In the genomic region with DNA sequence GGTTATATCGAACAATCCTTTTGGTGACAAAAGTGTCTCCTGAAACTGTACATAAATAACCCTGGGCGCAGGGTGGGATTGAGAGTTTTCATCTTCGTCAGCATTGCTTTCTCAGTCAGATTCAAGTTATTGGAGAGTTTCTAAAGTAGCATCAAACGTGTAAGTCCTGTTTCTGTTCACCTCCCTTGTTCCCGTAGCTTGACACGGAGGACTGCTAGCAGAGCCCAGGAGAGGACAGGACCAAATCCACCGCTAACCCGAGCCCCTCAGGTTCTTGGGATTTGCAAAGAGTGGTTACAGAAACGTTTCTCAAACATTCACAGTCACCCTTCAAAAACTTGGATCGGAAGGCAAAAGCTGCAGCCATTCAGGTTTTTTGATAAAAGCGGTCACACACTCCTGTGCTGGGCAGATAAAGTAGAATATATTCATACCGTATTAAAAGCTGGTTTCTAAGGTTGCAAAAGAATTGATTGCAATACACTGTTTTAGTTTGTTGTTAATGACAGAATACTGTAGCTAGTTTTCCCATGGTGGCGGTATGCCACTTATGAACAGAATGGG, we compare ENCODE assay signal across 7 mouse cellular contexts. TPM values are rescaled to one million over a fixed set of nuclear protein-coding genes. Genes with fewer than 3 reads are reported as not detected.
A peak's percentile ranks its signal among the peaks of the same experiment; 100 is the strongest.
DNase-seq lines count a peak whose midpoint lies in the region; ATAC-seq and TF ChIP-seq lines count a peak whose summit lies in the region.

No protein-coding gene starts in this region.

- H3K9me3 ChIP-seq in erythroblast, embryonic 14.5 days (ENCODE audit: control insufficient read depth, low read length): no peaks in the 10 kb centered on the region
- H3K9me3 ChIP-seq in stomach, embryonic 15.5 days: no peaks in the 10 kb centered on the region

- no peak for ATAC-seq in stomach, embryonic 15.5 days (ENCODE audit: insufficient read depth, low FRiP score, low read depth)

- no peaks in the 10 kb centered on the region for H3K27me3 ChIP-seq in testis, adult 2 months (ENCODE audit: control insufficient read depth, insufficient read depth, low read length)
- H3K27me3 ChIP-seq in erythroblast, embryonic 14.5 days (ENCODE audit: control insufficient read depth): no peaks in the 10 kb centered on the region
- H3K27me3 ChIP-seq in liver, adult 2 months (ENCODE audit: control insufficient read depth, insufficient read depth, low read length): no peaks in the 10 kb centered on the region
- no peaks in the 10 kb centered on the region for H3K27me3 ChIP-seq in stomach, embryonic 15.5 days (replicated peaks)

- WGBS in liver, adult 2 months: 5% methylated on average over 13 of the region's 13 CpGs
- WGBS in stomach, embryonic 15.5 days: 27% methylated on average over 13 of the region's 13 CpGs

- peak overlapping the region; percentile 60; the same call in 1 of the 2 replicates for H3K27ac ChIP-seq in testis, adult 2 months (ENCODE audit: control insufficient read depth, insufficient read depth, low read depth, low read length)
- H3K27ac ChIP-seq in liver, adult 2 months (replicated peaks; ENCODE audit: insufficient read depth, low read depth, low read length): peak overlapping the region; percentile 85
- H3K27ac ChIP-seq in stomach, embryonic 15.5 days: no peak overlapping the region

- DNase-seq in testis, postnatal 14 days (ENCODE audit: low spot score): no peak
- no peak for DNase-seq in liver, adult 2 months (ENCODE audit: extremely low read depth, low read depth, low spot score)
- DNase-seq in adrenal gland, postnatal 25 days: no peak
- DNase-seq in ovary, postnatal 14 days (ENCODE audit: low spot score): no peak

- no peak for TF ChIP-seq CTCF in testis, adult 2 months (IDR thresholded peaks at IDR 0.05; ENCODE audit: control insufficient read depth, insufficient read depth, insufficient replicate concordance, low read depth, low read length)
- TF ChIP-seq CTCF in liver, adult 2 months (IDR thresholded peaks at IDR 0.05; ENCODE audit: low read depth, low read length): no peak

- TF ChIP-seq POLR2A in testis, adult 2 months (IDR thresholded peaks at IDR 0.05; ENCODE audit: control insufficient read depth, low read depth, low read length): no peak
- no peak for TF ChIP-seq POLR2A in liver, adult 2 months (IDR thresholded peaks at IDR 0.05; ENCODE audit: extremely low read depth, insufficient read depth, low read length)

- no peaks in the 10 kb centered on the region; the same call in 1 of the 2 replicates for H3K4me1 ChIP-seq in testis, adult 2 months (ENCODE audit: control insufficient read depth, insufficient read depth, low read length)
- H3K4me1 ChIP-seq in erythroblast, embryonic 14.5 days (ENCODE audit: control insufficient read depth): peaks cover 59% of the 10 kb centered on the region
- H3K4me1 ChIP-seq in liver, adult 2 months (ENCODE audit: control insufficient read depth, insufficient read depth, low read length): peaks cover 6% of the 10 kb centered on the region; the same call in 1 of the 2 replicates
- H3K4me1 ChIP-seq in stomach, embryonic 15.5 days: no peaks in the 10 kb centered on the region

- H3K9ac ChIP-seq in liver, adult 2 months (ENCODE audit: low read depth, low read length): peak overlapping the region; percentile 90
- H3K9ac ChIP-seq in stomach, embryonic 15.5 days: peak overlapping the region; percentile 95; the same call in 1 of the 2 replicates

- no peaks in the 10 kb centered on the region for H3K36me3 ChIP-seq in testis, adult 2 months (ENCODE audit: control insufficient read depth, insufficient read depth, low read length)
- H3K36me3 ChIP-seq in erythroblast, embryonic 14.5 days (ENCODE audit: control insufficient read depth): peaks cover 82% of the 10 kb centered on the region
- no peaks in the 10 kb centered on the region for H3K36me3 ChIP-seq in liver, adult 2 months (ENCODE audit: control insufficient read depth, insufficient read depth, low read length)
- 0 out of 2 replicates have a peak, but pooled peaks cover 3% of the 10 kb centered on the region for H3K36me3 ChIP-seq in stomach, embryonic 15.5 days

- peak overlapping the region; percentile 65 for H3K4me2 ChIP-seq in stomach, embryonic 15.5 days

- H3K79me2 ChIP-seq in liver, adult 2 months (ENCODE audit: control insufficient read depth, insufficient read depth, low read length): peaks cover 15% of the 10 kb centered on the region; the same call in 1 of the 2 replicates

- peak overlapping the region; percentile 81 for H3K4me3 ChIP-seq in testis, adult 2 months (ENCODE audit: control insufficient read depth, low read depth, low read length)
- peak overlapping the region; percentile 100 for H3K4me3 ChIP-seq in erythroblast, embryonic 14.5 days (replicated peaks)
- H3K4me3 ChIP-seq in liver, adult 2 months (ENCODE audit: insufficient read depth, low read depth, low read length): peak overlapping the region; percentile 87
- H3K4me3 ChIP-seq in stomach, embryonic 15.5 days (replicated peaks): peak overlapping the region; percentile 97

RNA-seq across cellular contexts. Expression of a gene that starts 1.0 kb away (rescaled TPM):
- 18.2 and 22.9 TPM in 2 replicates for polyA plus RNA-seq in testis, adult 2 months (2012; rRNA removed)
- 1.6 and 2.1 TPM in 2 replicates for polyA plus RNA-seq in erythroblast, embryonic 14.5 days (2012)
- 34.8 and 35.0 TPM in 2 replicates for total RNA-seq in liver, adult 2 months (2014; rRNA removed)
- 18.9 and 19.2 TPM in 2 replicates for polyA plus RNA-seq in liver, adult 2 months (2012; rRNA removed)
- polyA plus RNA-seq in stomach, embryonic 15.5 days (2015; fragmentation: Nextera tagmentation; extraction: Ambion mirVana): 88.2 and 91.1 TPM in 2 replicates
- total RNA-seq in adrenal gland, postnatal 25 days (2021): 96.9 and 131 TPM in 2 replicates

RNA-seq across cellular contexts. Expression of a gene that starts 47.4 kb away (rescaled TPM):
- 43.7 and 58.1 TPM in 2 replicates for polyA plus RNA-seq in testis, adult 2 months (2012; rRNA removed)
- polyA plus RNA-seq in erythroblast, embryonic 14.5 days (2012): 12.4 and 14.0 TPM in 2 replicates
- total RNA-seq in liver, adult 2 months (2014; rRNA removed): 35.8 and 49.9 TPM in 2 replicates
- 169 and 198 TPM in 2 replicates for polyA plus RNA-seq in liver, adult 2 months (2012; rRNA removed)
- 91.6 and 98.1 TPM in 2 replicates for polyA plus RNA-seq in stomach, embryonic 15.5 days (2015; fragmentation: Nextera tagmentation; extraction: Ambion mirVana)
- 128 and 130 TPM in 2 replicates for total RNA-seq in adrenal gland, postnatal 25 days (2021)
